Mouse (Mus musculus) heart, adult 2 months (tissue): Measurements from ENCODE around the gene Pkib.

Experiments
- CTCF ChIP-seq: fragments of 200-600 bp; IDR thresholded peaks from 2 replicates; pipeline ENCODE4 v1.8.1; 2022; ENCODE audit warnings: antibody characterized with exemption, mild to moderate bottlenecking, moderate library complexity
- EP300 ChIP-seq: fragments of 200-500 bp; IDR thresholded peaks from 2 replicates; pipeline ENCODE4 v1.6.1; 2011; ENCODE audit warnings: low read depth, low read length, control low read depth; ENCODE audit not compliant: insufficient read depth
- POLR2A ChIP-seq: fragments of 200-500 bp; IDR thresholded peaks from 2 replicates; pipeline ENCODE4 v1.6.1; 2011; ENCODE audit warnings: mild to moderate bottlenecking, low read depth, low read length, control low read depth; ENCODE audit not compliant: insufficient read depth

- no peak for TF ChIP-seq EP300
- no peak for TF ChIP-seq CTCF
- no peak for TF ChIP-seq POLR2A
These were observed 131.3 kb downstream of the Pkib start for GRCm38 (mm10) chr10:57763044-57763443.
